Mouse (Mus musculus): ENCODE measurements around the gene Nubp2. TPM values are rescaled to one million over a fixed set of nuclear protein-coding genes. Genes with fewer than 3 reads are reported as not detected.

Nubp2 gene
- polyA plus RNA-seq, 2 experiments from 2014 or later = 76.6 to 104 TPM

GRCm38 (mm10) chr17:24860076-24860475, 26.1 kb downstream of the Nubp2 start:
- ATAC-seq = no peak

- no peak for ATAC-seq
Observed at GRCm38 (mm10) chr17:24858967-24859366, 27.2 kb downstream of the Nubp2 start.

GRCm38 (mm10) chr17:24857831-24858470, 28.2 kb downstream of the Nubp2 start:
- no peak for ATAC-seq

GRCm38 (mm10) chr17:24856589-24856988, 29.6 kb downstream of the Nubp2 start:
- ATAC-seq = no peak

- ATAC-seq = no peak
Observed at GRCm38 (mm10) chr17:24855838-24856464, 30.2 kb downstream of the Nubp2 start.

GRCm38 (mm10) chr17:24851381-24852125, 34.6 kb downstream of the Nubp2 start:
- ATAC-seq = no peak

- ATAC-seq = no peak
Observed at GRCm38 (mm10) chr17:24850773-24851127, 35.4 kb downstream of the Nubp2 start.

- ATAC-seq = peak; percentile 98
Observed at GRCm38 (mm10) chr17:24850065-24850772, 35.9 kb downstream of the Nubp2 start, which contains the start of gene Fahd1. TSS of gene Fahd1 (minus strand) at chr17:24850364.

- ATAC-seq = peak; percentile 49
Observed at GRCm38 (mm10) chr17:24849733-24850064, 36.5 kb downstream of the Nubp2 start.

GRCm38 (mm10) chr17:24848600-24849031, 37.5 kb downstream of the Nubp2 start:
- ATAC-seq = no peak

- no peak for ATAC-seq
Observed at GRCm38 (mm10) chr17:24847386-24847785, 38.8 kb downstream of the Nubp2 start.

- no peak for ATAC-seq
Observed at GRCm38 (mm10) chr17:24844525-24844924, 41.6 kb downstream of the Nubp2 start.

GRCm38 (mm10) chr17:24842631-24843030, 43.5 kb downstream of the Nubp2 start:
- no peak for ATAC-seq

- no peak for ATAC-seq
Observed at GRCm38 (mm10) chr17:24841133-24841532, 45.0 kb downstream of the Nubp2 start.

GRCm38 (mm10) chr17:24840341-24840740, 45.8 kb downstream of the Nubp2 start:
- no peak for ATAC-seq

GRCm38 (mm10) chr17:24839842-24840241, 46.3 kb downstream of the Nubp2 start, which contains the start of gene Hagh:
TSS of gene Hagh (plus strand) at chr17:24840143.
- no peak for ATAC-seq

Other genes starting within 250 kb of the Nubp2 start
- not detected for gene Slc9a3r2, start 236.0 kb downstream of the Nubp2 start, polyA plus RNA-seq (2017; shearing (Covaris generic))
- gene Npw, start 227.9 kb downstream of the Nubp2 start, polyA plus RNA-seq (2017; shearing (Covaris generic)) = not detected
- 1 to 10 TPM; 3.7 to 5.4 TPM for gene Zfp598, start 216.7 kb downstream of the Nubp2 start, polyA plus RNA-seq (2017; shearing (Covaris generic))
- gene Syngr3, start 196.4 kb downstream of the Nubp2 start, polyA plus RNA-seq (2017; shearing (Covaris generic)) = 1 to 10 TPM; 1.1 TPM
- gene Gfer, start 190.2 kb downstream of the Nubp2 start, polyA plus RNA-seq (2017; shearing (Covaris generic)) = 10 to 100 TPM; 13.5 to 21.7 TPM
- 1 to 10 TPM; 1.2 to 1.4 TPM for gene Noxo1, start 190.1 kb downstream of the Nubp2 start, polyA plus RNA-seq (2017; shearing (Covaris generic))
- gene Tbl3, start 178.7 kb downstream of the Nubp2 start, polyA plus RNA-seq (2017; shearing (Covaris generic)) = 10 to 100 TPM; 38.1 to 71.3 TPM
- not detected for gene Rnf151, start 168.3 kb downstream of the Nubp2 start, polyA plus RNA-seq (2017; shearing (Covaris generic))
- gene Rps2, start 168.2 kb downstream of the Nubp2 start, polyA plus RNA-seq (2017; shearing (Covaris generic)) = 100 to 1,000 TPM; 608 to 780 TPM
- 100 to 1,000 TPM; 227 to 245 TPM for gene Ndufb10, start 161.9 kb downstream of the Nubp2 start, polyA plus RNA-seq (2017; shearing (Covaris generic))
- gene Rpl3l, start 158.5 kb downstream of the Nubp2 start, polyA plus RNA-seq (2017; shearing (Covaris generic)) = not detected
- gene Msrb1, start 149.7 kb downstream of the Nubp2 start, polyA plus RNA-seq (2017; shearing (Covaris generic)) = 10 to 100 TPM; 29.3 to 30.1 TPM
- not detected for gene Hs3st6, start 133.4 kb downstream of the Nubp2 start, polyA plus RNA-seq (2017; shearing (Covaris generic))
- gene Meiob, start 82.1 kb downstream of the Nubp2 start, polyA plus RNA-seq (2017; shearing (Covaris generic)) = under 1 TPM in 1 of 2 experiments, not detected in 1; 0.24 TPM
- gene Hagh, start 46.2 kb downstream of the Nubp2 start, polyA plus RNA-seq (2017; shearing (Covaris generic)) = 10 to 100 TPM; 27.0 to 31.8 TPM
- gene Fahd1, start 36.0 kb downstream of the Nubp2 start, polyA plus RNA-seq (2017; shearing (Covaris generic)) = 1 to 10 TPM; 2.7 to 2.8 TPM
- gene Igfals, start 20.4 kb downstream of the Nubp2 start, polyA plus RNA-seq (2017; shearing (Covaris generic)) = not detected
- 10 to 100 TPM; 53.0 to 59.5 TPM for gene Spsb3, start 294 bp upstream of the Nubp2 start, polyA plus RNA-seq (2017; shearing (Covaris generic))
- gene Eme2, start 8.7 kb upstream of the Nubp2 start, polyA plus RNA-seq (2017; shearing (Covaris generic)) = 10 to 100 TPM; 19.9 to 41.4 TPM
- gene Mrps34, start 8.8 kb upstream of the Nubp2 start, polyA plus RNA-seq (2017; shearing (Covaris generic)) = 10 to 100 TPM; 74.5 to 78.5 TPM
- 10 to 100 TPM; 40.7 to 52.5 TPM for gene Nme3, start 10.2 kb upstream of the Nubp2 start, polyA plus RNA-seq (2017; shearing (Covaris generic))
- 10 to 100 TPM; 31.7 to 41.9 TPM for gene Mapk8ip3, start 50.6 kb upstream of the Nubp2 start, polyA plus RNA-seq (2017; shearing (Covaris generic))
- gene Jpt2, start 74.3 kb upstream of the Nubp2 start, polyA plus RNA-seq (2017; shearing (Covaris generic)) = 10 to 100 TPM; 28.2 to 39.5 TPM
- 1 to 10 TPM; 6.1 to 7.4 TPM for gene Cramp1l, start 129.4 kb upstream of the Nubp2 start, polyA plus RNA-seq (2017; shearing (Covaris generic))
- 10 to 100 TPM; 12.3 to 25.1 TPM for gene Ift140, start 129.7 kb upstream of the Nubp2 start, polyA plus RNA-seq (2017; shearing (Covaris generic))
- under 1 TPM; 0.56 to 0.79 TPM for gene Tmem204, start 197.2 kb upstream of the Nubp2 start, polyA plus RNA-seq (2017; shearing (Covaris generic))
- 10 to 100 TPM; 24.4 to 36.8 TPM for gene Telo2, start 229.6 kb upstream of the Nubp2 start, polyA plus RNA-seq (2017; shearing (Covaris generic))
- gene Ptx4, start 234.4 kb upstream of the Nubp2 start, polyA plus RNA-seq (2017; shearing (Covaris generic)) = not detected
- gene Clcn7, start 247.0 kb upstream of the Nubp2 start, polyA plus RNA-seq (2017; shearing (Covaris generic)) = 10 to 100 TPM; 18.2 to 33.2 TPM

Data from CD4-positive, CD25-positive, alpha-beta regulatory T cell, adult 4 months (primary cell).